Mouse (Mus musculus) liver, embryonic 14.5 days (tissue): Measurements from ENCODE around the gene Sox30.

ENCODE experiments used
- CTCF ChIP-seq: IDR thresholded peaks from 2 replicates; pipeline ENCODE4 v1.5.1; 2016; ENCODE audit warnings: antibody characterized with exemption, low read depth, control low read depth
- EP300 ChIP-seq: IDR thresholded peaks from 2 replicates; pipeline ENCODE4 v1.6.1; 2016; ENCODE audit warnings: antibody characterized with exemption, low read depth

GRCm38 (mm10) chr11:46058011-46058410 lies 77.9 kb downstream of the Sox30 start:
- no peak for TF ChIP-seq CTCF
- TF ChIP-seq EP300 = no peak
